Mouse (Mus musculus): Measurements from ENCODE around the gene Dnajb12.

GRCm38 (mm10) chr10:59843125-59843524 lies 36.2 kb upstream of the Dnajb12 start:
- TF ChIP-seq CTCF (IDR thresholded peaks at IDR 0.05; ENCODE audit: control insufficient read depth, insufficient read depth, insufficient replicate concordance, low read depth, low read length) (no peak), POLR2A (IDR thresholded peaks at IDR 0.05; ENCODE audit: control insufficient read depth, low read depth, low read length) (no peak)
